Mouse (Mus musculus) hindbrain, embryonic 13.5 days (tissue): Measurements from ENCODE around the gene Gmeb2. TPM values are rescaled to one million over a fixed set of nuclear protein-coding genes. Genes with fewer than 3 reads are reported as not detected.

Source experiments
- ATAC-seq: fragments of 200-750 bp; cut with Nextera tagmentation; 2 replicates; pipeline ENCODE4 v1.8.0; 2017; ENCODE audit warnings: moderate TSS enrichment; ENCODE audit not compliant: low FRiP score
- H3K27ac ChIP-seq: fragments of 300-500 bp; sonication (generic); 2 replicates; pipeline ENCODE4 v1.5.1; 2015; ENCODE audit warnings: inconsistent platforms, mild to moderate bottlenecking, moderate library complexity
- H3K27me3 ChIP-seq: fragments of 300-500 bp; sonication (generic); 2 replicates; pipeline ENCODE4 v1.6.1; 2015; ENCODE audit warnings: mild to moderate bottlenecking, inconsistent platforms
- H3K36me3 ChIP-seq: fragments of 300-500 bp; sonication (generic); 2 replicates; pipeline ENCODE4 v1.6.1; 2015; ENCODE audit warnings: mild to moderate bottlenecking, inconsistent platforms
- H3K4me1 ChIP-seq: fragments of 300-500 bp; sonication (generic); replicated peaks from 2 replicates; pipeline ENCODE4 v1.6.1; 2015; ENCODE audit warnings: inconsistent platforms
- H3K4me2 ChIP-seq: fragments of 300-500 bp; sonication (generic); 2 replicates; pipeline ENCODE4 v1.6.1; 2015; ENCODE audit warnings: inconsistent platforms, mild to moderate bottlenecking, moderate library complexity
- H3K4me3 ChIP-seq: fragments of 300-500 bp; sonication (generic); 2 replicates; pipeline ENCODE4 v1.5.1; 2015; ENCODE audit warnings: mild to moderate bottlenecking, inconsistent platforms
- H3K9ac ChIP-seq: fragments of 300-500 bp; sonication (generic); 2 replicates; pipeline ENCODE4 v1.6.1; 2015; ENCODE audit warnings: mild to moderate bottlenecking, inconsistent platforms
- H3K9me3 ChIP-seq: fragments of 300-500 bp; sonication (generic); 2 replicates; pipeline ENCODE4 v1.6.1; 2016; ENCODE audit warnings: inconsistent platforms
- WGBS: fragments of 180-500 bp; shearing (Covaris S2); methylation state at CpG from one replicate; pipeline ENCODE4 v1.1.7; 2015; 5-methylcytosine and 5-hydroxymethylcytosine counted together
- polyA plus RNA-seq: library from polyadenylated mRNA; unstranded; fragments of >200 nt; fragmentation: Nextera tagmentation; extraction: Ambion mirVana; gene quantifications from 2 replicates; pipeline ENCODE4 v1.2.1, GENCODE M21; 2015

Gene Gmeb2
- polyA plus RNA-seq, 1 experiment from 2014 or later: 17.8 TPM

GRCm38 (mm10) chr2:181272092-181272491 is 15.7 kb downstream of the Gmeb2 start:
- no peak overlapping the region for H3K27ac ChIP-seq
- H3K36me3 ChIP-seq: peaks cover 73% of the 10 kb centered on the region
- WGBS: 97% methylated on average over 2 of the region's 2 CpGs
- H3K4me3 ChIP-seq: no peak overlapping the region
- H3K4me2 ChIP-seq: no peak overlapping the region
- no peak overlapping the region for H3K9ac ChIP-seq
- no peaks in the 10 kb centered on the region for H3K4me1 ChIP-seq
- H3K27me3 ChIP-seq: no peaks in the 10 kb centered on the region
- ATAC-seq: no peak
- H3K9me3 ChIP-seq: no peaks in the 10 kb centered on the region

- H3K27me3 ChIP-seq: no peaks in the 10 kb centered on the region
- H3K4me2 ChIP-seq: no peak overlapping the region
- H3K27ac ChIP-seq: no peak overlapping the region
- no peaks in the 10 kb centered on the region for H3K9me3 ChIP-seq
- no peak overlapping the region for H3K4me3 ChIP-seq
- WGBS: 91% methylated on average over 2 of the region's 2 CpGs
- H3K36me3 ChIP-seq: peaks cover 82% of the 10 kb centered on the region
- no peak for ATAC-seq
- H3K4me1 ChIP-seq: no peaks in the 10 kb centered on the region
- no peak overlapping the region for H3K9ac ChIP-seq
Measured at GRCm38 (mm10) chr2:181266839-181267238, 21.0 kb downstream of the Gmeb2 start.

- no peaks in the 10 kb centered on the region for H3K27me3 ChIP-seq
- no peaks in the 10 kb centered on the region for H3K4me1 ChIP-seq
- WGBS: 87% methylated on average over 1 of the region's 1 CpGs
- H3K27ac ChIP-seq: no peak overlapping the region
- H3K9ac ChIP-seq: no peak overlapping the region
- H3K36me3 ChIP-seq: peaks cover 72% of the 10 kb centered on the region
- no peak overlapping the region for H3K4me3 ChIP-seq
- H3K4me2 ChIP-seq: no peak overlapping the region
- no peaks in the 10 kb centered on the region for H3K9me3 ChIP-seq
- no peak for ATAC-seq
Measured at GRCm38 (mm10) chr2:181253248-181253647, 34.6 kb downstream of the Gmeb2 start.

- no peak overlapping the region for H3K4me3 ChIP-seq
- no peak overlapping the region for H3K9ac ChIP-seq
- 92% methylated on average over 1 of the region's 1 CpGs for WGBS
- H3K27me3 ChIP-seq: no peaks in the 10 kb centered on the region
- peaks cover 61% of the 10 kb centered on the region for H3K36me3 ChIP-seq
- H3K4me2 ChIP-seq: no peak overlapping the region
- no peak for ATAC-seq
- H3K27ac ChIP-seq: no peak overlapping the region
- no peaks in the 10 kb centered on the region for H3K4me1 ChIP-seq
- H3K9me3 ChIP-seq: no peaks in the 10 kb centered on the region
Measured at GRCm38 (mm10) chr2:181251841-181252240, 36.0 kb downstream of the Gmeb2 start.

- Histone ChIP-seq H3K27ac (no peak overlapping the region), H3K4me3 (no peak overlapping the region), H3K27me3 (no peaks in the 10 kb centered on the region), H3K9ac (no peak overlapping the region), H3K36me3 (peaks cover 38% of the 10 kb centered on the region), H3K4me2 (no peak overlapping the region), H3K9me3 (no peaks in the 10 kb centered on the region), H3K4me1 (no peaks in the 10 kb centered on the region)
- 89% methylated on average over 10 of the region's 10 CpGs for WGBS
- ATAC-seq: no peak
Measured at GRCm38 (mm10) chr2:181249217-181249616, 38.6 kb downstream of the Gmeb2 start.

GRCm38 (mm10) chr2:181245031-181245430 is 42.8 kb downstream of the Gmeb2 start:
- Histone ChIP-seq H3K4me2 (no peak overlapping the region), H3K36me3 (no peaks in the 10 kb centered on the region; the same call in 1 of the 2 replicates), H3K4me3 (no peak overlapping the region), H3K27ac (no peak overlapping the region), H3K4me1 (0 out of 2 replicates have a peak, but pooled peaks cover 5% of the 10 kb centered on the region), H3K9me3 (no peaks in the 10 kb centered on the region), H3K27me3 (0 out of 2 replicates have a peak, but pooled peaks cover 7% of the 10 kb centered on the region), H3K9ac (no peak overlapping the region)
- ATAC-seq: no peak
- 24% methylated on average over 2 of the region's 2 CpGs for WGBS

GRCm38 (mm10) chr2:181243706-181244394 is 44.0 kb downstream of the Gmeb2 start:
- Histone ChIP-seq H3K9me3 (no peaks in the 10 kb centered on the region), H3K27ac (no peak overlapping the region), H3K9ac (no peak overlapping the region), H3K4me3 (no peak overlapping the region), H3K4me1 (0 out of 2 replicates have a peak, but pooled peaks cover 5% of the 10 kb centered on the region), H3K4me2 (no peak overlapping the region), H3K27me3 (0 out of 2 replicates have a peak, but pooled peaks cover 7% of the 10 kb centered on the region), H3K36me3 (no peaks in the 10 kb centered on the region; the same call in 1 of the 2 replicates)
- ATAC-seq: no peak
- 36% methylated on average over 11 of the region's 11 CpGs for WGBS

- 0 out of 2 replicates have a peak, but pooled peaks cover 7% of the 10 kb centered on the region for H3K27me3 ChIP-seq
- no peaks in the 10 kb centered on the region; the same call in 1 of the 2 replicates for H3K36me3 ChIP-seq
- H3K4me3 ChIP-seq: no peak overlapping the region
- WGBS: 65% methylated on average over 3 of the region's 3 CpGs
- no peaks in the 10 kb centered on the region for H3K9me3 ChIP-seq
- ATAC-seq: no peak
- 0 out of 2 replicates have a peak, but pooled peaks cover 5% of the 10 kb centered on the region for H3K4me1 ChIP-seq
- no peak overlapping the region for H3K9ac ChIP-seq
- no peak overlapping the region for H3K27ac ChIP-seq
- H3K4me2 ChIP-seq: 0 out of 2 replicates have a peak overlapping the region, but pooled peaks have one; percentile 37
Measured at GRCm38 (mm10) chr2:181242314-181242665, 45.5 kb downstream of the Gmeb2 start.

GRCm38 (mm10) chr2:181241602-181242313 is 46.1 kb downstream of the Gmeb2 start, which contains the start of gene Helz2:
TSS of gene Helz2 (minus strand) at chr2:181242027.
- no peaks in the 10 kb centered on the region for H3K9me3 ChIP-seq
- ATAC-seq: no peak
- H3K9ac ChIP-seq: no peak within 1 kb of the TSS; the same call in 1 of the 2 replicates
- no peaks in the 10 kb centered on the region for H3K36me3 ChIP-seq
- WGBS: 23% methylated on average over 16 of the region's 16 CpGs
- peak within 1 kb of the TSS; percentile 37 for H3K4me2 ChIP-seq
- 0 out of 2 replicates have a peak, but pooled peaks cover 7% of the 10 kb centered on the region for H3K27me3 ChIP-seq
- H3K4me3 ChIP-seq: peak within 1 kb of the TSS; percentile 25
- H3K4me1 ChIP-seq: 0 out of 2 replicates have a peak, but pooled peaks cover 5% of the 10 kb centered on the region
- H3K27ac ChIP-seq: no peak within 1 kb of the TSS

- Histone ChIP-seq H3K9ac (no peak overlapping the region), H3K9me3 (no peaks in the 10 kb centered on the region), H3K4me2 (no peak overlapping the region), H3K4me3 (no peak overlapping the region), H3K4me1 (0 out of 2 replicates have a peak, but pooled peaks cover 5% of the 10 kb centered on the region), H3K27me3 (0 out of 2 replicates have a peak, but pooled peaks cover 7% of the 10 kb centered on the region), H3K27ac (no peak overlapping the region), H3K36me3 (no peaks in the 10 kb centered on the region)
- 93% methylated on average over 13 of the region's 13 CpGs for WGBS
- no peak for ATAC-seq
Measured at GRCm38 (mm10) chr2:181240806-181241440, 46.9 kb downstream of the Gmeb2 start.

- Histone ChIP-seq H3K9ac (no peak overlapping the region), H3K36me3 (no peaks in the 10 kb centered on the region), H3K27ac (no peak overlapping the region), H3K9me3 (no peaks in the 10 kb centered on the region), H3K4me2 (no peak overlapping the region), H3K4me3 (no peak overlapping the region), H3K27me3 (0 out of 2 replicates have a peak, but pooled peaks cover 7% of the 10 kb centered on the region), H3K4me1 (0 out of 2 replicates have a peak, but pooled peaks cover 5% of the 10 kb centered on the region)
- no peak for ATAC-seq
- 92% methylated on average over 9 of the region's 9 CpGs for WGBS
Measured at GRCm38 (mm10) chr2:181239261-181239660, 48.6 kb downstream of the Gmeb2 start.

- no peak for ATAC-seq
- Histone ChIP-seq H3K36me3 (no peaks in the 10 kb centered on the region), H3K9me3 (no peaks in the 10 kb centered on the region), H3K9ac (no peak overlapping the region), H3K27ac (no peak overlapping the region), H3K27me3 (0 out of 2 replicates have a peak, but pooled peaks cover 7% of the 10 kb centered on the region), H3K4me2 (no peak overlapping the region), H3K4me1 (0 out of 2 replicates have a peak, but pooled peaks cover 5% of the 10 kb centered on the region), H3K4me3 (no peak overlapping the region)
- 73% methylated on average over 2 of the region's 2 CpGs for WGBS
Measured at GRCm38 (mm10) chr2:181238861-181239260, 49.0 kb downstream of the Gmeb2 start.
